Mouse (Mus musculus) lung, postnatal 36 days (tissue): ENCODE measurements around the gene Smdt1.
"Not testable (repeated sequence)": the region's sequence is repeated elsewhere in the genome, so short reads cannot be mapped to it uniquely, and the experiment has no call there.

Source experiments
- DNase-seq: peaks from one replicate; pipeline ENCODE4 v3.0.0; 2022; ENCODE audit warnings: mixed read lengths

Smdt1 gene

DNA sequence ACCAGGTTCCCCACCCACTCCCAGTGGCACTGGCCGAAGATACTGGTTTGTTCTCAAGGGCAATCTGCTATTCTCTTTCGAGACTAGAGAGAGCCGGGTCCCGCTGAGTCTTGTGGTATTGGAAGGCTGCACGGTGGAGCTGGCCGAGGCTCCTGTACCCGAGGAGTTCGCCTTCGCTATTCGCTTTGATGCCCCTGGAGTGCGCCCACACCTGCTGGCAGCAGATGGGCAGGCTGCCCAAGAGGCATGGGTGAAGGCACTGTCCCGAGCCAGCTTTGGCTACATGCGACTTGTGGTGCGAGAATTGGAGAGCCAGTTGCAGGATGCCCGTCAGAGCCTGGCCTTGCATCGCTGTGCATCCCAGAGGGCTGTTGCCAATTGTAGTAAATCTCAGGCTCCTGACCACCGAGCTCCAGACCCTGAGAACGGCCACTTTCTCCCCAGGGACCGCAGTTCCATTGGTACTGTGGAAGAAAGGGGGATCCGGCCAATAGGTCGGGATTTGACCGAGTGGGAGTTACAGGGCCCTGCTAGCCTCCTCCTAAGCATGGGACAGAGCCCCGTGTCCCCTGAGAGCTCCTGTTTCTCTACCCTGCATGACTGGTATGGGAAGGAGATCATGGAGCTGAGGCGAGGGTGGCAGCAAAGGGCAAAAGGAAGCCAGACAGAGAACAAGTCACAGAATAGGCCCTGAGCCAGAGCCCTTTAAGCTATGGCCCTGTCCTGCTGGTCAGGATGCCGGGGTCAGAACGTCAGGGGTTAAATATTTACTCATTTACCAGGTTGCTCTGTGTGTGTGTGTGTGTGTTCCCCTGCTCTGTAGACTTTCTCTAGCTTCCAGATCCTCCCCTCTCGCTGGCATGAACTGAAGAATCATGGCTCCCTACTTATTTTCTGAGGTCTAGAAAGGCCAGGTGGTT lies 4.9 kb downstream of the Smdt1 start:
- DNase-seq = no peak

- no peak for DNase-seq
Measured at GRCm38 (mm10) chr15:82344971-82345370, 6.2 kb downstream of the Smdt1 start.

GRCm38 (mm10) chr15:82345820-82346470 lies 7.2 kb downstream of the Smdt1 start:
- DNase-seq = peak; percentile 100

- no peak for DNase-seq
Measured at GRCm38 (mm10) chr15:82346580-82347302, 8.0 kb downstream of the Smdt1 start.

- DNase-seq = no peak
Measured at GRCm38 (mm10) chr15:82347303-82347676, 8.5 kb downstream of the Smdt1 start.

GRCm38 (mm10) chr15:82347852-82348251 lies 9.1 kb downstream of the Smdt1 start:
- no peak for DNase-seq

DNA sequence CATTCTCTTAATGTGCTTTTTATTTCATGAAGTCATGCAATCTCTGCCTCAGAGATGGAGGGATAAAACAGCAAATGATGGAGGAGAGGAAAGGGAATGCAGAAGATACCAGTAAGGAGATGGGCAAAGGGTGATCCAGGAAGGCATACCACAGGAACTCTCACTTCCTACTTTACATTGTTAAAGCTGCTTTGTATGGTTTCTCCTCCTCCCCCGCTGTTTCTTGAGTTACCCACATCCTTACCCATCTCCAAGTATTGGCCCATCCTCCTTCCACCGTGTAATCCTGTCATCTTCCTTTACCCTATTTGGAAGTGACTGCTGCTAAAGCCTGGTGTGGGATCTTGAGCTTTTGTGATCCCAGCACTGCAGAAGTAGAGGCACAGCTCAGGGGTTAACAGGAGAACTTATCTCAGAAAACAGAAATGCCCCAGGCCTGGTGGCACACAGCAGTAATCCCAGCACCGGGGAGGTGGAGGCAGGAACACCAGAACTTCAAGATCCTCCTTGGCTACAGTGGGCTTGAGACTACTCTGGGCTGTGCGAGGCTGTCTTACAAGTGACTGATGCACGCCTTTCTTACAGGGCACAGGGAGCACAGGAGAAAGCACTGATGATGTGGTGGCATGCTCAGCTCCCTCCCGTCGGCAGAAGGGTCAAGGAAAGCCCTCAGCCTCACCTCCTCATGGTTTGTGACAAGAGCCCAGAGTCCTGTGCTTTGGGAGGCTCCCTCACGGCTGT lies 9.7 kb downstream of the Smdt1 start:
- DNase-seq = no peak

- DNase-seq = no peak
Measured at GRCm38 (mm10) chr15:82348999-82349341, 10.2 kb downstream of the Smdt1 start.

DNA sequence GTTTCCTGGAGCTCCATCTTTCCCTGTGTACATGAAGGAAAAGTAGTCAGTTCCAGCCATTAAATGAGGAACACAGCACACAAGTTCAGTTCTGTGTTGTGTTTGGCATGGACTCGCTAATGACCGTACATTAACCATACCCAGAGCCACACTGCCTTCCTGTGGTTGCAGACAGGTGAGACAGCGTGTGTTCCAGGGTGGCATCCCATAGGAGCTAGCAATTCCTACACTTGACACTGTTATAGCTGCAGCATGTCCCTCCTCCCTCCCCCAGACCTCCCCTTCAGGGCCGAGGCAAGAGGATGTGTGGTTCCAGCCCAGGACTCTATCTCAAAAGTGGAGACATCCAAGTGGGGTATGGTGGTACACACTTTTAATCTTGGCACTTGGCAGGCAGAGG lies 11.6 kb downstream of the Smdt1 start:
- no peak for DNase-seq

DNA sequence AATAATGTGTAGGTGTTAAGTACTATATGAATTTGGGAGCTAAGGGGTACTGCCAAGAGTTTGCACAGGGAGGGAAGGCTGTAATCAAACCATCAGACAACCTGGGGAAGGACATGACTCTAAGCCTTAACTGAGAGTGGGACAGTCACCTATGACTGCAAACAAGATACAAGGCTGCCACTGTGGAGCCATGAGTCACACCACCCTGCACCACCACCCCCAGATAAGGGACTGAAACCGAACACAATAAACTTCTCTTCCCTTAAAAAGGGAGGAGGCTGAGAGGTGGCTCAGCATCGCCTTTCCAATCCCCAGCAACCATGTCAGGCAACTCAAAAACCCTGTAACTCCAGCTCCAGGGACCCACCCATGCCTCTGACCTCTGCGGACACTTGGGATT lies 12.7 kb downstream of the Smdt1 start:
- DNase-seq = no peak

DNA sequence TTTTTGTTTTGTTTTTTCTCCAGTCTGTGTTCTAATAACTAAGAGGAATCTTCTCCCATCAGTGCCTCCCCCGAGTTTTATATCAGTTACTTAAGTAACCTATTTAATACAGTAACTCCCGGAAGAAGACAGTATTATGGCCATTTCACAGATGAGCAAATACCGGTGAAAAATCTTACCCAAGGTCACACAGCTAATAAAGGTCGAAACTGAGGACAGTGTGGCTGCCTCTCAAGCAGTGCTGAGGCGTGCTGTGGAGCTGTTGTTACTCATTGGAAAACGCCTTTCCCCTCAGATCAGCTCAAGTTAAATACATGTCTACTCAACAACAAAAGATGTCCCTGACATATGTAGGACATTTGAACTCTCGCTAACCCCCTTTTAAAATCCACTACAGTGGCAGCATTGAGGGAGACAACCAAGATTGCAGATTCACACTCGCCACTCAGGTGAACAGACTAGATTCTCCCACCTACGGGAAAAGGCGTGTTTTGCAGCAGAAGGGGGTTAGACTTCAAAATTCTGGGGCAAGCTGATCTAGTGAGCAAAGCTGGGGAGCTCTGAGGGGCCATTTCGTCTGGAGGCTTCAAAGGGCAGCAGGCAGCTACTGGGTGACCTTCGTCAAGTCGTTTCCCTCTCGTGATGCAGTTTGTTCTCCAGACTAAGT lies 14.5 kb downstream of the Smdt1 start:
- DNase-seq = no peak

GRCm38 (mm10) chr15:82353745-82354113 lies 15.0 kb downstream of the Smdt1 start:
- no peak for DNase-seq

DNA sequence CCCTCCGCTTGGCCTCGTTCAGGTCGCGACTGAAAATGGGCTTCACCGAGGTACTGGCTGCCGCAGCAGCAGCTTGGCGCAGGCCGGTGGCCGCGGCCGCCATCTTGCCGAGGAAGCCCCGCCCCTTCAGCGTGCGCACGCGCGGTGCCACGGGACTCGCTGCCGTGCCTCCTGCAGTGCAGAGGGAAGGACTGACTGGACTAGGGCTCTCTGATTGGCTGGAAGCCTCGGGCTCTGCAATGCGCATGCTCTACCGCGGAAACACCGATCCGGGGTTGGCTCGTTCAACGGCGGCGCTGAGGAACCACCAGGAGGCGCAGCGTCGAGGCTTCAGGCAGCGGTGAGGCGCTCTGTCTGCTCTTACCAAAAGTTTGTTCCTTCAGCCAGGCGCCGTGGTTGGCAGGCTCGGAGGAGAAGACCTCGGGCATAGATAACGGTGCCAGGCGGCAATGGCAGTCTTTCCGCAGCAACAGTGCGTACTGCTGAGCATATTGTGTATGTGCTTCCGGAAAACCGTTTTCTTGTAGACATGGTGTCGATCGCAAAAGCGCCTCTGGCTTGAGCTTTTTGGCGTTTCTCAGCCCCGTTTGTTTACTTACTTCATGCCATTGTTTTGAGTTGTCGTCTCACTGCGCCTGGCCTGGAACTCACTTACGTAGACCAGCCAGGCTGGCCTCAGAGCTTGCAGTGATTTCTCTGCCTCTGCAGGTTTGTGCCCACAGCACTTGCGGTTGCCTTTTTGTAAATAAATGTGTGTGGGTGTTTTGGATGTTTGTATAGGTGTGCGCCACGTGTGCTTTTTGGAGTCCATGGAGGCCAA lies 15.6 kb downstream of the Smdt1 start, which contains the start of gene Ndufa6:
Ndufa6 (minus strand) TSS at position 197 of the 820 bp plus-strand sequence.
- peak; percentile 98 for DNase-seq

- DNase-seq = no peak
Measured at GRCm38 (mm10) chr15:82358431-82359260, 19.9 kb downstream of the Smdt1 start.

DNA sequence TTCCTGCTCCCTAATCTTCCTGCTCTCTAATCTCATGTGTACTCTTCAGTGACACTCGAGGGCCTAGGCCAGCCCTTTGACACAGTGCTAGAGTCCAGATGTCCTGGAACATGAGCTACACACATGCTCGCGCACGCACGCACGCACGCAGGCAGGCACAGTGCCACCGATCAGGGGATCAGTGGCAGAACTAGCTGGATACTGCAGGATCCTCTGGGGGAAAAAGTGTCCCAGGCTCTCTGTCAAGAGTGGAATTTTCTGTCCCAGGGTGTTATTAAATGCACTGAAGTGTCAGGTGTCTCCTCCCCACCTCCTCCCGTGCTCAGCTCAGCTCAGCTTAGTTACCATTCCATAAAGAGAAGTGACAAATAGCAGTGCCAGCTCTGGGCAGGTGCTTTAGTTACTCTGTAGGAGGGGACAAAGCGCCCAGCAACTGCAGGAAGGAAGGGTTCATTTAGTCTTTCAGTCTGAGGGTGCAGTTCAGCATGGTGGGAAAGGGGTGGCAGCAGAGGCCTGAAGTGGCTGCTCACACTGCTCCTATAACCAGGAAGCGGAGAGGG lies 22.8 kb downstream of the Smdt1 start:
- no peak for DNase-seq

- no peak for DNase-seq
Measured at GRCm38 (mm10) chr15:82362234-82362633, 23.5 kb downstream of the Smdt1 start.

GRCm38 (mm10) chr15:82363801-82364200 lies 25.0 kb downstream of the Smdt1 start:
- DNase-seq = not testable (repeated sequence)

- not testable (repeated sequence) for DNase-seq
Measured at GRCm38 (mm10) chr15:82364561-82364960, 25.8 kb downstream of the Smdt1 start.

DNA sequence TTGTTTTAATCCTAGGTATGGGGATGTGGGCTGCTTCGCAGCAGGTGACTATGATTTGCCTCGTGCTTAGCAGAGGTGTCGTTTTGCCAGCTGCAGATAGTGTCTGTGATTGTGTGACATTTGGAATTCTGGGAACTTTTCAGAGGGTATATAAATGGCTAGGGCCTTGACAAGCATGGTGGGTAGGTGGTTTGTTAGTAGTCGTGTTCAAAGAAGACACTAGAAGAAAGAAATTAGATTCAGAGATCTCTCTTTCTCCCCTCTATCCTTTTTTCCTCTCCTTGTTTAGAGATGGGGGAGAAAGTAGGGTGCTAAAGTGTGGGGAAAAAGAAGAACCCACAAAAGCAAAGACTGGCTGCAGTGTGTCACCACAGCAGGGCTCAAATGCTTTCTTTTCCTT lies 29.4 kb downstream of the Smdt1 start:
- no peak for DNase-seq

DNA sequence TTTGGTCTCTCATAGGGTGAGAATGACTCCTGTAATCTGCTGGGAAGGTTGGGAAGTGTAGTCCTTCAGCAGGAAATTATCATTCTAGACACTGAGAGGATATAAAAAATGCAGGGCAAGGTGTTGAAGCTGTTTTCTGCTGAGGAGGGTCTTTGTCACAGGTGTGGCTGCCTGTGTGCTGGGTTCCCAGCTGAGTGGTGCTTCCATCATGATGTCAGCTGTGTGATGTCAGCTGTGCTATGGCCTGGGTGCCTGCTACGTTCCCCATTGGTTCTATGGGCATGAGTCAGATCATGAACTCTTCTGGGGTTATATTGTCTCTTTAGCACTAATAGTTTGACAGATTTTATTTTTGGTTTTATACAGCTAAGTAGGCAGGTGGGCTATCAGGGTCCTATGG lies 30.1 kb downstream of the Smdt1 start:
- no peak for DNase-seq
